Mouse (Mus musculus): Measurements from ENCODE around the gene C330007P06Rik. TPM values are rescaled to one million over a fixed set of nuclear protein-coding genes. Genes with fewer than 3 reads are reported as not detected.

Gene C330007P06Rik
- 33.4 TPM for total RNA-seq (2023)

GRCm38 (mm10) chrX:36873765-36874164 is at the start of gene C330007P06Rik, which contains the start of gene Ube2a:
Gene C330007P06Rik, minus strand, starts transcription at chrX:36874111.
Gene Ube2a, plus strand, starts transcription at chrX:36873900.

GRCm38 (mm10) chrX:36902321-36903114 is 28.6 kb upstream of the C330007P06Rik start, which contains the start of gene Nkrf:
Gene Nkrf, minus strand, starts transcription at chrX:36902899.

GRCm38 (mm10) chrX:36795424-36796162 is 78.3 kb downstream of the C330007P06Rik start, which contains the start of gene Slc25a5:
Gene Slc25a5, plus strand, starts transcription at chrX:36795651.

Other genes with a start within 250 kb of the C330007P06Rik start
- 3.8 TPM for gene Akap17b, start 228.7 kb downstream of the C330007P06Rik start, total RNA-seq (2023)
- gene Slc25a43, start 130.5 kb downstream of the C330007P06Rik start, total RNA-seq (2023): not detected
- 326 TPM for gene Slc25a5, start 78.5 kb downstream of the C330007P06Rik start, total RNA-seq (2023)
- 71.5 TPM for gene Ube2a, start 211 bp downstream of the C330007P06Rik start, total RNA-seq (2023)
- 15.8 TPM for gene Nkrf, start 28.8 kb upstream of the C330007P06Rik start, total RNA-seq (2023)
- gene Sept6, start 117.7 kb upstream of the C330007P06Rik start, total RNA-seq (2023): 151 TPM
- not detected for gene Sowahd, start 174.7 kb upstream of the C330007P06Rik start, total RNA-seq (2023)
- gene Rpl39, start 211.3 kb upstream of the C330007P06Rik start, total RNA-seq (2023): 1,478 TPM
- gene Upf3b, start 236.2 kb upstream of the C330007P06Rik start, total RNA-seq (2023): 27.4 TPM